Mouse (Mus musculus): Measurements from ENCODE around the gene Epop. TPM values are rescaled to one million over a fixed set of nuclear protein-coding genes. Genes with fewer than 3 reads are reported as not detected.

The Epop gene
- total RNA-seq, 2 experiments from 2014 or later, result 103 to 109 TPM

DNA sequence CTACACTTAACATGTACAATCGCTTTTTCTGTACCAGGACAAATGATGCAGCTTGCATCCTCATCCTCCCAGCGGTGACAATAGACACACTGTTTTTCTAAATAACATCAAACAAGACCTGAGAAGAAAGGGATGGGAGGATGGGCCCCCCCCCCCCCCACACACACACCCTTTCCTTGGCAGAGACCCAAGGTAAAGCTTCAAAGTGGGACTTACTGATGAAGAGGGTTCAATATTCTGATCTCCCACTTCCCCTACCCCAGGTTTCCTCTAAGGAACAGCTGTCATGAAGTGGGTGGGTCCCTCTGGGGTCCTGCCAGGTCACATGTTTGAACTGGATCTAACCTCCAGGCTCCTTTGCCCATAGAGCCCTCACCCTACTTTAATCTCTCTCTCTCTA lies 1.5 kb upstream of the Epop start:
- no peak for DNase-seq (ENCODE audit: low spot score in 2 of 2)

DNA sequence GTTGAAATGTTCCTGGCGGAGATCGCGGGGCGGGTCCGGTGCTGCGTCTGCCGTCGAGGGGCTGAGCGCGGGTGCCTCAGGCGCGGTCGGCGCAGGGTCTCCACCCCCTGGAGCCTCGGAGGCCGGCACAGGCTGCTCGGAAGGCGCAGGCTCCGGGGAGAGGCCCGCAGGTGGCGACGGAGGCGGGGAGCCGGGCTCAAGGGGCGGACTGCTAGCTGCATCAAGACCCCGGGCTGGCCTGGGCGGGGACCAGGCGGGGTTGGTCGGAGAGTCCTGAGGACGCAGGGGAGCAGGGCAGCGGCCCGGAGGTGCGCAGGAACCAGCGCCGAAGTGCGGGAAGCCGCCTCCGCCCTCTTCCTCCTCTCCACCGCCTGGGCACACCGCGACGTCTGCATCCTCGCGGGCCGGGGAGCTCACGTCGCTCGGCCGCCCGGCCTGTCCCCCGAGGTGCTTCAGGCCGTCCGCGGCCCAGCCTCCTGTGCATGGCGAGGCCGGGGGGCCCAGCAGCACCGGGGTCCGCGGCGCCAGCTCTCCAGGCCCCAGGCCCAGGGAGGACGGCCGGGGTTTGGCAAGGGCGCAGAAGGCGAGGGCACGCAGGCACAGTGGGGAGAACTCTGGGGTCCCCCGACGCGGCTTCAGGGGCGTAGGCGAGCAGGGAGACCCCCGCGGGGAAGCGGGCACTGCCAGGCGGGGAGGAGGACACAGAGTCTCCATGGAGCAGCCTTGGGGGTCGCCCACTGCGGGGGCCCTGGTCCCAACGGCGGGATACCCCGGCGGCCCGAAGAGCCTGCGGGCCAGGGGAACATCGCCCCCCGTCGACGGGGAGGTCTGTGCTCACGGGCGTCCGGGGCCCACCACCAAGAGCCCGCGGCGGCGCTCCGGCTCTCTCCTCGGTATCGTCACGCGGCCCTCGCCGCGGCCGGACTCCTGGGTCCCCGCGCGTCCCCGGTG lies 659 bp downstream of the Epop start:
- peak in 1 of 2 experiments; percentile 29 for DNase-seq (ENCODE audit: low spot score in 2 of 2)

DNA sequence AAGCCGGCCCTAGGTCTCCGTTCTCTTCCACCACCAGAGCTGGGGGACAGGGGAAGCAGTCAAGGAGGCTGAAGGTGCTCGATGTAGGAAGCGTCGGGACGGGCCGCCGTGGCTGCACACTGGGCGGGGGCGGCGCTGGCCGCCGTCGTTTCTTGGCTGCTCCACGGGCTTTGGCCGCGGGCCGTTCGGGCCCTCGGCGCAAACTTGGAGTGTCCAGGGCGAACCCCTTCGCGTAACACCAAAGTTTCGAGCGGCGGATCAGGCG lies 1.3 kb downstream of the Epop start:
- DNase-seq (ENCODE audit: low spot score in 2 of 2), result no peak

DNA sequence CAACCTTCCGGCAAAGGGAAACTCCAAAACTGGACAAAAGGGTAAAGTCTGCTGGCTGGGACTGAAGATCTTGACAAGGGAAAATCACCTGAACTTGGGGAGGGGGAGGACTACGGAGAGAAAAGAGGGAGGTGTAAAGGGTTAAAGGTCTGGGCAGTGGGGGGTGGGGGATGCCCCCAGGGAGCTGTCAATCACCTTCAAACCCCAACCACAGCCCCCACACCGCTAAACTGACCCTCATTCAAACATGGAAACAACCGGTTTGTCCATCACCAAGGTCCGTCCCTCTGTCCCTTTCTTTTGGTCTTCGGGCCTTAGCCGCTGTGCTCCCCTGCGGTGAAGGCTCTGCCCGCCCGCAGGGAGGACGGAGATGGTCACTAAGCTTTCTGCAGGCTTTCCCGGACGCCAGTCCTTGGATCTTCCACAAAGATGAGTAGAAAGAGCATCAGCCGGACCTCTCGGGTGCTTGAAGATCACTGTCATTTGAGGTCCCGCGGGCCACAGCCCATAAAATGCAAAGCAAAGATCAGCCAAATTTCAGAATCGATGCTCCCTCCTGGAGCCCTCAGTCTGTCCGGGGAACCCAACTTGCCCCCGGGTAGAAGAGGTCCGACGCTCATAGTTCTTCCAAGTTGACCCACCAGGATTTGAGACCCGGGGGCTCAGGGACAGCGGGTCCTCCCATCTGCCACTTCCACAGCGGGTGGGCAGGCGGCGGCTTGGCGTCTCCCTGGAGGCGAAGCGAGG lies 1.8 kb downstream of the Epop start:
- no peak for DNase-seq (ENCODE audit: low spot score in 2 of 2)

DNA sequence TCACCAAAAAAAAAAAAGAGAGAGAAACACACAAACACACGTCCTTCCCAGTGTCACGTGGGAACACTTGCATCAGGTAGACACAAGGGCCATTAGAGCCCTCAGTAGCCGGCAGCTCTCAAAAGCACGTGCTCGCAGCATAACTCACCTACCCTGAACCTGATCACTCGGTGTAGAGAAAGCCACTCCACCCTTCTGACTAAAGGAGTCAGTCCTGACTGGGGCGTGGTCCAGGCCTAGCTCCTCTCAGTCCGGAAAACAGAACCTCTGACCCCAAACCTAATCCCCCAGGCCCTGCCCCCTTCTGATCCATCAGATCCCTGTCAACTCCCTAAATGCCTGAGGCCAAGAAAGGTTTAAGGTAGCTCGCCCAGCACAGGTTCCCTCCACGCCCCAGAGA lies 2.7 kb downstream of the Epop start:
- no peak for DNase-seq (ENCODE audit: low spot score in 2 of 2)

DNA sequence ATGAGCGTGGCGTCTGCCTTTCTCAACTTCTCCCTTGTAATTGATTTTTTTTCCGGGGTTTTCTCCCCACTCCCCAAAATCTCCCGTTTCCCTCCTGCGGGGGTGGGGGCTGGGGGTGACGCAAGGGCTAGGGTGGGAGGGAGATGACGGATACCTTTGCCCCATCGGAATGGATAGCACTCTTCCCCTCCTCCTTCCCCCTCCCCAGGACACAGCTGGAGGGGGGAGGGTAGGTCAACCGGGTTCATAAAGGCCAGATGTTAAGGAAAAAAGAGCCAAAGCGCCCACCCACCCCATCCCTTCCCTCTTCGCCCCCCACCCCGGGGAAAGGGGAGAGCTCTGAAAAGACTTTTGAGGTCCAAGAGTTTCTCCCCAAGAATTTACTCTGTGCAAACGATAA lies 3.1 kb downstream of the Epop start:
- no peak for DNase-seq (ENCODE audit: low spot score in 2 of 2)

DNA sequence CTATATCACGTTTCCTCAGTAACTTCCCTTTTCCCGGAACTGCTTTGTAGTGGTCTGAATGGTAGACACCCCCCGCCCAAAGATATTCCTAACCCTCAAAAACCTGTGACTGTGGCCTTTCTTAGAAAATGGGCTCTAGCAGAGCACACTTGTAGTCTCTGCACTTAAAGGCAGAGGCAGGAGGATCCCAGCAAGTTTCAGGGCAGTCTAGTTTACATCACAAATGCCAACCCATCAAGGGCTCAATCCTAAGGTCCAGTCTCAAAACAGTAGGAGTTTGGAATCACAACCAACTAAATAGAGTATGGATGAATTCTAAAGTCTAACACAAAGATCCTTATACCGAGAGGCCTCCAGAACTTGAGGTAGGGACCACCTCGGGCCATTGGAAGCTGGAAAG lies 4.0 kb downstream of the Epop start:
- no peak for DNase-seq (ENCODE audit: low spot score in 2 of 2)

DNA sequence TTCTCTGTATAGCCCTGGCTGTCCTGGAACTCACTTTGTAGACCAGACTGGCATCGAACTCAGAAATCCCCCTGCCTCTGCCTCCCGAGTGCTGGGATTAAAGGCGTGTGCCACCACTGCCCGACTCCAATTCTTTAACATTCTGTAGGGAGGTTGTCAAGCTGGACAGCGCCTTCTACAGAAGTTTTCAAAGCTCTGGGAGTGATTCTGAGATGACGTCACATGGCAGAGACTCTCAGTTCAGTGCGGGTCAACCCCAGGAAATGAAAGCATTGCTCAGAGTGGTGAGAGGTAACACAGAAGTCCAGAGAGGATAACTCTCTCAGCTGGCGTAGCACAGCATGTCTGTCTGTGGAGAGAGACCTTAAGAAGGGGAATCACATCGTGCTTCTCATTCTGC lies 6.3 kb downstream of the Epop start:
- DNase-seq (ENCODE audit: low spot score in 2 of 2), result no peak

DNA sequence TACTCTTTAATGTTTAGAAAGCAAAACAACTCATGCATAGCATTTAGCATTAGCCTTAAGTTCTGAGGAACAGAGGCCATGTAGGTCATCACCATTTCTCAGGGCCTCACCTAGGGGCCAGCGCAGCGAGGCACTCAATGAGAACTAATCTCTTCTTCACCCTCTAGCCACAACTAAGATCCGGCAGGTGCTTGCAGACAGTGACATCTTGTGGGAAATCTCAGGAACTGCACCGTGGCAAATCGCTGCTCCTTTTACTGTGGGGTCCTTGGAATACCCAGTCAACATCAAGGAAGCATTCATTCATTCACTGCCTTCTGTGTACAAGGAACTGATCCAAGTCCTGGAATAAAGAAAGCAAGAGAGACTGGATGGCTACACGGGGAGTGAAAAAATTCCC lies 7.1 kb downstream of the Epop start:
- peak; percentile 75 for DNase-seq (ENCODE audit: low spot score in 2 of 2)

DNA sequence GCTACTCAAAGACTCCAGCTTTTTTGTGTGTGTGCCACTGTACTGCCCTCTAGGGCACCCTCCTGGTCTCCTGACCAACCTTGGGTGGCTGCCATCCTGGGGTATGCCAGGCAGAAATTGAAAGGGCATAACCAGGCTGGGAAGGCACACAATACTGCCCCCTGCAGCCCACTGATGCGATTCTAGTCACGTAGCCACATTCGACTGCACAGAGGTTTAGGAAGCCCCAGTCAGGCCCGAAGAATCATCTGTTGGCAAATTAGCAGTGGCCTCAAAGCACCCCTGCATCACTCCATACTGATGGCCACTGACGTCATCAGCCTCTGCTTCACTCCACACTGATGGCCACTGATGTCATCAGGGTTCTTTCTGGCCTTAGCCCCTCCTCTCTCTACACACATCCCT lies 10.1 kb downstream of the Epop start:
- DNase-seq (ENCODE audit: low spot score in 2 of 2), result peak; percentile 79 to 81

DNA sequence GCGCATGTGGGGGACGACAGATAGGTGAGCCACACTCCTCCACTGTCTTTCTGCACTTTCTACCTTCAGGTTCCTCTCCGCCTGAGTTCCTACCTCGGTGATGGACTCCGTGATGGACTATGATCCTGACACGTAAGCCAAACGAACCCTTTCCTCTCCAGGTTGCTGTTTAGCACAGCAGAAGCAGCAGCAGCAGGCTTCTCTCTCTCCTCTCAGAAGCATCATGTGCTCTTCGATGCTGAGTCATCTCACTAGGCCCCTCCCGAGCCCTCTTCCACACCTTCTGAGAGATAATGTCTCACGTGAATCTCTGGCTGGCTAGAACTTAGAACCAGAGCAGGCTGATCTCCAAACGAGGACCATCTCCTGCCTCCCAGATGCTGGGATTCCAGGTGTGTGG lies 11.1 kb downstream of the Epop start:
- no peak for DNase-seq (ENCODE audit: low spot score in 2 of 2)

DNA sequence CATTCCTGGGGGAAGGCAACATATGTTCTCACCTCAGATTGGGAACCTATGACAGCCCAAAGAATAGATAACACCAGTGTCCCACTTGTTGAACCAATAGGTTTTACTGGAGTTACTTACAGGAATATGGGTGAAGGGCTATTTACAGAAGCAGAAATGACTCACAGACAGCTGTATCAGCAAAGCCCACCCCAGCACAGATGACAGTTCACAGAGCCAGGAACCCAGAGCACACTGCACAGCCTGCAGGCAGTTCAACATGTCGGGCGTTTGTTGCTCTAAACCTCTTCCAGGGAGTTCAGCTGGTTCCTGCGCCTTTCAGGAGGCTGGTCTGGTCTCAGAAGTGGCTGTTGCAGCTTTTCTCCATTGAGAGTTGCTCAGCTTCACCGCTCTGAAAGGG lies 14.2 kb downstream of the Epop start:
- DNase-seq (ENCODE audit: low spot score in 2 of 2), result no peak

DNA sequence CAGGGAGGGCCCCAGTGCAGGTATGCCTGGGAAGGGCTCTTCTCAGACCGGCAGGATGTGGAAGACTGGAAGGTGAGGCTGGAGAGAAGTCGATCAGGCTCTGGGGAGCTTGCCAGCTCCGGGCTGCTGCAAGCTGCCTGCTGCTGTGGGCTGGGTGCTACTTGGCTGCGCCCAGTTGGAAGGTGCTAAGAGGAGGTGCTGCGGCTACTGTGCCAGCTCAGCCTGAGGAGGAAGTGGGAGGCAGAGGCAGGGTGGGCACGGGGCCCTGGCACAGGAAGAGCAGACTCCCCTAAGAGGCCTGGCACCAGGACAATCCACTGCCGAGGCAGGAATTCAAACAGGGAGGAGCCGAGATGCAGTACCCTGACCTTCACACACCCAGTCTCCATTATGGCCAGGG lies 18.4 kb downstream of the Epop start:
- peak; percentile 82 to 91 for DNase-seq (ENCODE audit: low spot score in 2 of 2)

DNA sequence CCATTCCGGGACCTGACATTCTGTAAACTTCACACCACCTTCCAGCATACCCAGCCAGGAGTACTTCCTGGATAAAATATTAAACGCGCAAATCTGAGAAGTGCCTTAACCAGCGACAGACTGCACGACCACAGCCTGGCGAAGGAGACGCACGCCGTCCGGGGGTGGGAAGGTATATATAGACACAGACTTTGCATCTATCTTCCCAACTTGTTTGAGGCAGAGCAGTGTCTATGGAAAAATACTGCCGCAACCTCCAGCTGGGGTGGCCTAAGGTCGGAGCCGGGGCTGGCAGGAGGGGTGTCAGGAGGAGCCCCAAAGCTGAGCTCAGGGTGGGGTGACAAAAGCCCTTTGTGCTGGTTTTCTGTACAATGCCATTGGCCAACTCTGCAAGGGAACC lies 19.8 kb downstream of the Epop start:
- DNase-seq (ENCODE audit: low spot score in 2 of 2), result peak; percentile 74 to 84

DNA sequence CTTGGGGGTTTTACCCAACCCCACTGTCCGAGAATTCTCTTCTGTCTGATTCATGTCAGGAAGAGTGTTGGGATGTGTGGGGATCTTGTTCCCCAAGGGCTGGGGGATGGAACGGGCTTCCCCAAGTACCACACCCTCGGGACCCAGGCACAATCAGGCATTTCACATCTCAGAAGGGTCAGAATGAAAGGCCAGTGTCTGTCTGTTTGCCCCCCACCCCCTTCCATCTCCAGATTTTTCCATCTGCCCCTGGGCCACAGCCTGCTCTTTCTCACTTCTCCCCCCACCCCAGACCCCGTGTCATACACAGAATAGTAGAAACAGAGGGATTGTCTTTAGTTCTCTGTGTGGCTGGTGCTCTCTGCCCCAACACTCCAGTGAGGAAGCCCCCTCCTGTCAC lies 20.6 kb downstream of the Epop start:
- no peak for DNase-seq (ENCODE audit: low spot score in 2 of 2)

DNA sequence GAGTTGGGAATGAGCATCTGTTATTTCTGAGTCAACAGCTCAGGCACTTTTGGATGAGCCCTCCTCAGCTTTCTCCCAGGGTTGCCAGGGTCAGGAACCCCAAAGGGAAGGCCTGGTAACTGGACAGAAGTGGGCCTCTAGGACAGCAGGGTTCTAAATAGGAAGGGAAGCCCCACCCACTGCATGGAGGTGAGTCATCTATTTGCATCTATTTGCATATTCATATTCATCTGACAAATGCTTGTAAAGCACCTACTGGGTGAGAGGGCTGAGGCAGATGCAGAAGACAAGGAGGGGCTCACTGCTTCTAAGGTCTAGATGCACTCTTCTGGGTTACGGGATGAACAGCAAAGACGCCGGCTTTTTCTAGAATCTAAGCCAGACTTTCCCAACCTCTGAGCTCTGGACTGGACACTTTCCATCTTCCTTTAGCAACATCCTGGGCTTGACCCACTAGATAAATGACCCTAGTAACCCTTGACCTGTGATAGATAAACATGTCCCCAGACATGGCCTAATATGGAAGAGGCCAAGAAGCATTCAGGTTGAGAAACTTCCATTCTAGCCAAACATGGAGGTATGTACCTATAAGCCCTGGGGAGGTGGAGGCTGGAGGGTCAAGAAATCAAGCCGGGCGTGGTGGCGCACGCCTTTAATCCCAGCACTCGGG lies 22.3 kb downstream of the Epop start:
- no peak for DNase-seq (ENCODE audit: low spot score in 2 of 2)

DNA sequence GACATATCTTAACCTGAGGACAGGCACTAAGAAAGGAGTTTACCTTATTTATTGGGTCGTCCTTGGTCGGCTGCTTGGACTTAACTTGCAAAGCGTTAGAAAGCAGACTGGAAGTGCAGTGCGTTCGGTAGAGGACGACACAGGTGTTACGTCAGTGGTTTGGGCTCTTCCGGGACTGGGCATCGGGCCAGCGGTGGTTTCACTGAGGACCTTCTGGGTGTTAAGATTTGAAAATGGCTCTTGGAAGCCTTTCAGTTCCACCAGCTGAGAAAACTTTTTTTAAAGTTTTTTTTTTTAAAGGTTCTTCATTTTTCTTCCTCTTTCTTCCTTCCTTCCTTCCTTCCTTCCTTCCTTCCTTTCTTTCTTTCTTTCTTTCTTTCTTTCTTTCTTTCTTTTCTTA lies 25.6 kb downstream of the Epop start:
- peak in 1 of 2 experiments; percentile 32 for DNase-seq (ENCODE audit: low spot score in 2 of 2)

DNA sequence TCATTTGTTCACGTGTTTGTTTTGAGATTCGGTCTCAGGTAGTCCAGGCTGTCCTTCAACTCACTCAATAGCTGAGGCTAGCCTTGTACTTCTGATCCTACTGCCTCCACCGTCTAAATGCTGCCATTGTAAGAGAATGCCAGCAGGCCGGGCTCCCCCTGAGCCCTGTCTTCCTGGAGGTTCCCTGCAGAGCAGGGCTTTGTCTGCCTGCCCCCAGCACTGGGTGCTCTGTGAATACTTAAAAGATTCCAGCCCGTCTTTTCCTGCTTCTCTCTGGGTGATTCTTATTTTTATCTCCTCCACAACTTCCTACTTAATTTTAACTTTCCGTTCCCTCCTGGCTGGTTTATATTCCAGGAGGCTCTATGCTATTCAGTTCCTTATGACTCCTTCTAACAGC lies 27.3 kb downstream of the Epop start:
- DNase-seq (ENCODE audit: low spot score in 2 of 2), result no peak

DNA sequence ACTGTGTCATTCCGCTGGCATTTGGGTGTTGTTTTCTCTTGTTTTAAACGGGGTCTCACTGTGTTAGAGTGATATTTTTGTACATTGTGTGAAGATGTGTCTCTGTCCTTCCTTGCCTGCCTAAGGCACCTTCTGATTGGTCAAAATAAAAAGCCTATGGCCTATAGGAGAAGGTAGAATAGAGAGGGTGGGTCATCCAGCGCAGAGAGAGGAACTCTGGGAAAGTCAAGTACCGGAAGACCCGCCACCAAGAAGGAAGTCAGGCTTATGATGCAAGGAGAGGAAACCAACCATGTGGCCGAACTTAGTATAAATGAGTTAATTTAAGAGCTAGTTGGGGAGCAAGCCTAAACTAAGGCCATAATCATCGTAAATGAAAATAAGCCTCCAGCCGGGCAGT lies 30.4 kb downstream of the Epop start:
- DNase-seq (ENCODE audit: low spot score in 2 of 2), result no peak

DNA sequence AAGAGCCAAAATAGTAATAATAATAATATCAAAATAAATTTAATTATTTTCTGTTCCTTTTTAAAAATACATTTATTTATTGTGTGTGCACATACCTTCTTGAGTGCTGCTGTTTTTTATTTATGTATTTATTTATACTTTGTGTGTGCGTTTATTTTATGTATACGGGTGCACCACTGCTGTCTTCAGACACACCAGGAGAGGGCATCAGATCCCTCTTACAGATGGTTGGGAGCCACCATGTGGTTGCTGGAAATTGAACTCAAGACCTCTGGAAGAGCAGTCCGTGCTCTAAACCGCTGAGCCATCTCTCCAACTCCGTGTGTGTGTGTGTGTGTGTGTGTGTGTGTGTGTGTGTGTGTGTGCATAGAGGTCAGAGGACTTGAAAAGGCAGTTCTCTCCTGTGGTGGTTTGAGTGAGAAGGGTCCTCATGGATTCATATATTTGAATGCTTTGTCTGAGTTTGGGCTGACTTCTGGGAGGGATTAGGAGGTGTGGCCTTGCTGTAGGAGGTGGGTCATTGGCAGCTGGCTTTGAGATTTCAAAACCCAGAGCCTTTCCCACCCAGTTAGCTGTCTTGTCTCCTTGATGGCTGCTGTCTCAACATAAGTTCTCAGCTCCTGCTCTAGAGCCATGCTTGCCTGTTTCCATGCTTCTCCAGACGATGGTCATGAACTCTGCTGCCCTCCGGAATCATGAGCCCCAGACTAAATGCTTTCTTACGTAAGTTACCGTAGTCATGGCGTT lies 31.4 kb downstream of the Epop start:
- no peak for DNase-seq (ENCODE audit: low spot score in 2 of 2)

DNA sequence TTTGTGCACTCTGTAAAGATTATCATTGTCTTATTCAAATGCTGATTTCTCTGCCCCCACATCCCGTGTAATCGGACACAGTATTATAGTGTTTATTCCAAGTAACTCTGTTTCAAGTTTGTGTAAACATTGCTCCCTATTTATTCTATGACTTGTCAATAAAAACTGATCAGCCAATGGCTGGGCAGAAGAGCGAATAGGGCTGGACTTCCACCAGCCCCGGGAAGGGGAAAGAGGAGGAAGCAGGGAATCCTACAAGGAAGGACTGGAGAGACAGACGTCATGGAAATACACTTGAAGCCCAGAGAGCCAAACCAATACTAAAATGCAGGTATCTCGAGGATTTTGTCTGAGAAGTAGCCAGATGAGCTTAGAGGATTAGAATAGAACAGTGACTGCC lies 35.4 kb downstream of the Epop start:
- no peak for DNase-seq (ENCODE audit: low spot score in 2 of 2)

DNA sequence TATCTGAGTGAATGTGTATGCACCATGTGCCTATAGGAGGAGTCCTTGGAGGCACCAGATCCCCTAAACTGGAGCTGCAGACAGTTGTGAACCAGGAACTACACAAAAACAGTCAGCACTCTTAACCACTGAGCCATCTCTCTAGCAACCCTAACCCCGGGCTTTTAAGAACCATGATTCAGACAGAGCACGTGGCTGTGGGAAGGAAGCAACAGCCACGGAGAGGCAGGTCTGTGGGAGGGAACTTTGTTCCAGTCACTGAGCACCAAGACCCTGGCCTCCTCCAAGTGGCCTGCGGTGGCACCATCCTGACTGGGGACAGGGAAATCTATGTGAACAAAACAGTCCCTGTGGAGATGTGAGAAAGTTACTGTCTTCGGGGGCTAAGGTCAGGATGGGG lies 37.6 kb downstream of the Epop start:
- DNase-seq (ENCODE audit: low spot score in 2 of 2), result no peak

Data from left cerebral cortex, adult 18-20 months (tissue).